Mouse (Mus musculus): ENCODE results near the gene Nlk. TPM values are rescaled to one million over a fixed set of nuclear protein-coding genes. Genes with fewer than 3 reads are reported as not detected.
"Not testable (repeated sequence)": the region's sequence is repeated elsewhere in the genome, so short reads cannot be mapped to it uniquely, and the experiment has no call there.

Gene Nlk
- polyA plus RNA-seq, 1 experiment from 2014 or later: 16.4 TPM

- 92% methylated on average over 6 of the region's 6 CpGs for WGBS
- H3K36me3 ChIP-seq (replicated peaks): peaks cover 85% of the 10 kb centered on the region
These were observed 114.3 kb downstream of the Nlk start for GRCm38 (mm10) chr11:78582848-78583247.

DNA sequence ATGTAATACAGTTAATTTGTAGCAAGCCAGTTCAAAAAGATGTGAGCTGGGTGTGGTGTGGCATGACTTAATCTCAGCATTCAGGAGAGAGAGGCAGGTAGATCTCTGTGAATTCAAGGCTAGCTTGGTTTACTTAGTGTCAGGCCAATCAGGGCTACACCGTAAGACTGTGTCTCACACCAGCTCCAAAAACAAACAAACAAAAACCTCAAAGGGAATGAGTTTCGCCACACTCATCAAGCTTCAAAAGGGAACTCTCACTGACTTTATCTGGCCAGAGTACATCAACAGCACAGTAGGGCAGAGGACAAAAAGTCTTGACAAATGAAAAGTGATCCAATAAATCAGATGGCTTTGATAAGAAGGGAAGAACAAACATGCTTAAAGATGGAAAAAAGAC, 122.2 kb downstream of the Nlk start:
- no peak for DNase-seq (ENCODE audit: low spot score)
- H3K36me3 ChIP-seq (replicated peaks): peaks cover 87% of the 10 kb centered on the region
- no peaks in the 10 kb centered on the region for H3K4me1 ChIP-seq
- no peaks in the 10 kb centered on the region for H3K27me3 ChIP-seq (replicated peaks; ENCODE audit: low read depth, poor library complexity, severe bottlenecking)
- H3K27ac ChIP-seq (replicated peaks): no peak overlapping the region
- 74% methylated on average over 2 of the region's 2 CpGs for WGBS
- no peaks in the 10 kb centered on the region for H3K9me3 ChIP-seq
- H3K4me3 ChIP-seq: no peak overlapping the region

More at GRCm38 (mm10) chr11:78582848-78583247, 114.3 kb downstream of the Nlk start:
- Histone ChIP-seq H3K4me3 (no peak overlapping the region), H3K9me3 (0 out of 2 replicates have a peak, but pooled peaks cover 4% of the 10 kb centered on the region), H3K4me1 (no peaks in the 10 kb centered on the region), H3K27ac (replicated peaks) (no peak overlapping the region), H3K27me3 (replicated peaks; ENCODE audit: low read depth, poor library complexity, severe bottlenecking) (no peaks in the 10 kb centered on the region)
- no peak for DNase-seq (ENCODE audit: low spot score)

GRCm38 (mm10) chr11:78574536-78574935, 122.6 kb downstream of the Nlk start:
- Histone ChIP-seq H3K4me3 (no peak overlapping the region), H3K27me3 (replicated peaks; ENCODE audit: low read depth, poor library complexity, severe bottlenecking) (no peaks in the 10 kb centered on the region), H3K36me3 (replicated peaks) (peaks cover 86% of the 10 kb centered on the region), H3K9me3 (no peaks in the 10 kb centered on the region), H3K27ac (replicated peaks) (no peak overlapping the region), H3K4me1 (no peaks in the 10 kb centered on the region)
- WGBS: 91% methylated on average over 3 of the region's 3 CpGs
- DNase-seq (ENCODE audit: low spot score): no peak

- not testable (repeated sequence) for H3K4me3 ChIP-seq; H3K27ac ChIP-seq (replicated peaks); H3K4me1 ChIP-seq; H3K9me3 ChIP-seq; DNase-seq (ENCODE audit: low spot score); H3K27me3 ChIP-seq (replicated peaks; ENCODE audit: low read depth, poor library complexity, severe bottlenecking)
- peaks cover 88% of the 10 kb centered on the region for H3K36me3 ChIP-seq (replicated peaks)
- 93% methylated on average over 4 of the region's 4 CpGs for WGBS
These were observed 123.1 kb downstream of the Nlk start for GRCm38 (mm10) chr11:78574031-78574430.

- 92% methylated on average over 6 of the region's 6 CpGs for WGBS
- Histone ChIP-seq H3K27ac (replicated peaks) (no peak overlapping the region), H3K4me1 (no peaks in the 10 kb centered on the region), H3K9me3 (no peaks in the 10 kb centered on the region), H3K27me3 (replicated peaks; ENCODE audit: low read depth, poor library complexity, severe bottlenecking) (no peaks in the 10 kb centered on the region), H3K36me3 (replicated peaks) (peaks cover 79% of the 10 kb centered on the region), H3K4me3 (no peak overlapping the region)
- no peak for DNase-seq (ENCODE audit: low spot score)
These were observed 125.3 kb downstream of the Nlk start for GRCm38 (mm10) chr11:78571854-78572253.

- DNase-seq (ENCODE audit: low spot score): no peak
- Histone ChIP-seq H3K4me1 (no peaks in the 10 kb centered on the region), H3K27ac (replicated peaks) (no peak overlapping the region), H3K36me3 (replicated peaks) (peaks cover 79% of the 10 kb centered on the region), H3K4me3 (no peak overlapping the region), H3K9me3 (no peaks in the 10 kb centered on the region), H3K27me3 (replicated peaks; ENCODE audit: low read depth, poor library complexity, severe bottlenecking) (no peaks in the 10 kb centered on the region)
- WGBS: 94% methylated on average over 8 of the region's 8 CpGs
These were observed 125.7 kb downstream of the Nlk start for GRCm38 (mm10) chr11:78571441-78571840.

DNA sequence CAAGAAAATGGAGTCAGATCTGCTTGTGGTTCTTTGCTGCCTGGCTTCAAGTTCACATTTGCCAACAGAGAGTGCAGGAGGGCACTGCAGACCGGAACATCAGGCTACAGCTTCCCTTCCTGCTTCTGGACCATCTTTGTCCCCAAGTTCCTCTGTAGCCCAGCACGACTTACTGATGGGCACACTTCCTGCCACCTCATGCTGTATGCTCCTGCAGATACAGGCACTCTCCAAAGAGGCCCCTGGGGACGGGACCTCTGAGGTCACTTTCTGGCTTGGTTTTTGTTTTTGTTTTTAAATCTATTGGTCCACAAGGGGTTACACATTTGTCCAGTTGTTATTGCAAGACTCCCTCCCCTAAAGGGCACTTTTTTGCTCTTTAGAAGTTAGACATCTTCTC, 127.4 kb downstream of the Nlk start:
- Histone ChIP-seq H3K9me3 (no peaks in the 10 kb centered on the region), H3K27me3 (replicated peaks; ENCODE audit: low read depth, poor library complexity, severe bottlenecking) (no peaks in the 10 kb centered on the region), H3K4me1 (no peaks in the 10 kb centered on the region), H3K36me3 (replicated peaks) (peaks cover 74% of the 10 kb centered on the region), H3K4me3 (no peak overlapping the region), H3K27ac (replicated peaks) (no peak overlapping the region)
- no peak for DNase-seq (ENCODE audit: low spot score)
- 57% methylated on average over 3 of the region's 3 CpGs for WGBS

DNA sequence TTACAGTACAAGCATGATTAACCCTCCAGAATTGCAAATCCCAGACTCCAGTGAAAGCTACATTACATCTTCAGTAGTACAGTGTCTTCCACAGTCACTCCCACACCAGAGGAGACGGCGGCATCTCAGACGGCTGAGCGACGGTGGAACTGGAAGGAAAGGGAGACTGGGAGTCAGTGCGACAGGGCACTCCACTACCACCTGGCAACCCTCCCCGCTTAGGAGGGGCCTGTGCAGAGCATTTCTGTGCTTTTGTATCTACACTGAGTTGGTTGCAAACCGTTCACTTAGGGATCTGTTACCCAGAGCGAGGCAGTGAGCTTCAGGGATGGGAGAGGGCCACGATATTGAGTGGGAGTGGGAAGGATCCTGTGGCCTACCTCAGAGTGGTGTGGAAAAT, 128.3 kb downstream of the Nlk start:
- H3K36me3 ChIP-seq (replicated peaks): peaks cover 67% of the 10 kb centered on the region
- WGBS: 89% methylated on average over 10 of the region's 10 CpGs

DNA sequence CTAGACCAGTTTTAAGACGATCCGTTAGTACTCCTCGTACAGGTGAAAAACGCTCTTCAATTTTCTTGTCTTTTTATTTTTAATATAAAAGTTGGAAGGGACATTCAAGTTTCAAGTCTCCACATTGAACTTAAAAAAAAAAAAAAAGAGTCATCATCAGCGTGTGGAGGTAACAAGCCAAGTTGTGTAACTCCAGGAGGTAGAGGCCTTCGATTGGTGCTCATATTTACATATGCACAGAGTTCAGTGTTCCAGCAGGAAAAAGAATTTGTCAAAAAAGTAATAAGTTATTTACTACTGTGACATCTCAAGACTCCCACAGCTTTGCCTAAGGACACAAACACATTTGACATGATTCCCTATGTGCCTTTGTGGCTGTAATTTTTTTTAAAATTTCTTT, 129.6 kb downstream of the Nlk start:
- Histone ChIP-seq H3K27me3 (replicated peaks; ENCODE audit: low read depth, poor library complexity, severe bottlenecking) (no peaks in the 10 kb centered on the region), H3K27ac (replicated peaks) (no peak overlapping the region), H3K9me3 (no peaks in the 10 kb centered on the region), H3K4me1 (no peaks in the 10 kb centered on the region), H3K36me3 (replicated peaks) (peaks cover 58% of the 10 kb centered on the region), H3K4me3 (no peak overlapping the region)
- DNase-seq (ENCODE audit: low spot score): no peak
- 94% methylated on average over 6 of the region's 6 CpGs for WGBS

More for the DNA sequence above, 128.3 kb downstream of the Nlk start:
- H3K4me3 ChIP-seq: no peak overlapping the region
- no peak overlapping the region for H3K27ac ChIP-seq (replicated peaks)
- no peaks in the 10 kb centered on the region for H3K4me1 ChIP-seq
- H3K27me3 ChIP-seq (replicated peaks; ENCODE audit: low read depth, poor library complexity, severe bottlenecking): no peaks in the 10 kb centered on the region
- no peak for DNase-seq (ENCODE audit: low spot score)
- H3K9me3 ChIP-seq: no peaks in the 10 kb centered on the region

GRCm38 (mm10) chr11:78566775-78567174, 130.4 kb downstream of the Nlk start:
- 70% methylated on average over 6 of the region's 6 CpGs for WGBS
- Histone ChIP-seq H3K4me3 (no peak overlapping the region), H3K36me3 (replicated peaks) (peaks cover 49% of the 10 kb centered on the region), H3K9me3 (no peaks in the 10 kb centered on the region), H3K4me1 (no peaks in the 10 kb centered on the region), H3K27ac (replicated peaks) (no peak overlapping the region), H3K27me3 (replicated peaks; ENCODE audit: low read depth, poor library complexity, severe bottlenecking) (no peaks in the 10 kb centered on the region)
- DNase-seq (ENCODE audit: low spot score): no peak

DNA sequence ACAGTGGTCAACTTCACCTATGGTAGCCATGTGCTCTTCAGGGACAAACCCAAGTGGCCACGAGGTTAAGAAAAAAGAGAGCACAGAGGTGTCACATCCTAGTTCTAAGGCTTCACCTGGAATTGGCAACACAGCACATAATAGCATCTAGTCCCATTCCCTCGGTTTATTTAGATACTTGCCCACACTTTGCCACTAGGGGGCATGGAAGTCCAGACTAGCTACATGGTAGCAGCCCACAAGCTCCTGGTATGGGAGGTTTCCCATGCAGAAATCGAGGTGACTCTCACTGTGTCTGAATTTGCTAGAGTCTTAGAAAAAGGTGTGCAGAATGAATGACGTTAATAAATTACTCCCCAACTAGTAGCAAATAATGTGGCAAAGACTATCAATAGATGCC, 136.7 kb downstream of the Nlk start:
- H3K9me3 ChIP-seq: no peaks in the 10 kb centered on the region
- peaks cover 10% of the 10 kb centered on the region; the same call in 1 of the 2 replicates for H3K4me1 ChIP-seq
- peak; percentile 67 for DNase-seq (ENCODE audit: low spot score)
- no peak overlapping the region for H3K4me3 ChIP-seq
- WGBS: 21% methylated on average over 4 of the region's 4 CpGs
- H3K27me3 ChIP-seq (replicated peaks; ENCODE audit: low read depth, poor library complexity, severe bottlenecking): no peaks in the 10 kb centered on the region
- peaks cover 2% of the 10 kb centered on the region for H3K36me3 ChIP-seq (replicated peaks)
- no peak overlapping the region for H3K27ac ChIP-seq (replicated peaks)

- Histone ChIP-seq H3K9me3 (peaks cover 7% of the 10 kb centered on the region; the same call in 1 of the 2 replicates), H3K36me3 (replicated peaks) (peaks cover 3% of the 10 kb centered on the region; the same call in 1 of the 2 replicates), H3K4me1 (peaks cover 10% of the 10 kb centered on the region; the same call in 1 of the 2 replicates), H3K27me3 (replicated peaks; ENCODE audit: low read depth, poor library complexity, severe bottlenecking) (no peaks in the 10 kb centered on the region), H3K4me3 (no peak overlapping the region), H3K27ac (replicated peaks) (peak overlapping the region; percentile 25; the same call in 1 of the 2 replicates)
- WGBS: 57% methylated on average over 8 of the region's 8 CpGs
- DNase-seq (ENCODE audit: low spot score): no peak
These were observed 139.9 kb downstream of the Nlk start for GRCm38 (mm10) chr11:78557241-78557640.

DNA sequence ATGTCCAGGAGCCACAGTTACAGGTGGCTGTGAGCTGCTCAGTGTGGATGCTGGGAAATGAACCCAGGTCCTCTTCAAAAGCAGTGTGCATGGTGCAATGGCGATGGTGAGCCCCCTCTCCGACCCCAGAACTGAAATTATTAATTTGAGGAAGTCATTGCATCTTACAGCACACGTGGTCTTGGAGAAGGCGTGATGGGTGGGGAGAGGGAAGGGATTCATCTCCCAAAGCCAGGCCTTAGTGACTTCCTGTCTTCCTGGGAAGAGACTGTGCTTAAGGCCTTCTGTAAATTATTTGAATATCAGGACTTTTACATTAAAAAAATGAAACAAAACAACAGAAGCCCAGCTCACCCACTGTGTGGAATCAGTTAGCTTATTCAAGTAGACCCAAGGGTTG, 141.1 kb downstream of the Nlk start:
- no peak for DNase-seq (ENCODE audit: low spot score)
- WGBS: 82% methylated on average over 4 of the region's 4 CpGs
- H3K4me3 ChIP-seq: no peak overlapping the region
- no peaks in the 10 kb centered on the region for H3K27me3 ChIP-seq (replicated peaks; ENCODE audit: low read depth, poor library complexity, severe bottlenecking)
- no peak overlapping the region for H3K27ac ChIP-seq (replicated peaks)
- peaks cover 3% of the 10 kb centered on the region; the same call in 1 of the 2 replicates for H3K36me3 ChIP-seq (replicated peaks)
- peaks cover 12% of the 10 kb centered on the region for H3K4me1 ChIP-seq
- H3K9me3 ChIP-seq: peaks cover 7% of the 10 kb centered on the region; the same call in 1 of the 2 replicates

All from embryonic facial prominence, embryonic 10.5 days (tissue).